Mouse (Mus musculus): ENCODE results near the gene Ap3b2. TPM values are rescaled to one million over a fixed set of nuclear protein-coding genes. Genes with fewer than 3 reads are reported as not detected.
A peak's percentile ranks its signal among the peaks of the same experiment; 100 is the strongest.

Ap3b2 gene
- 52.0 and 60.1 TPM in 2 replicates for polyA plus RNA-seq (2016; fragmentation: Nextera tagmentation; extraction: Ambion mirVana)

DNA sequence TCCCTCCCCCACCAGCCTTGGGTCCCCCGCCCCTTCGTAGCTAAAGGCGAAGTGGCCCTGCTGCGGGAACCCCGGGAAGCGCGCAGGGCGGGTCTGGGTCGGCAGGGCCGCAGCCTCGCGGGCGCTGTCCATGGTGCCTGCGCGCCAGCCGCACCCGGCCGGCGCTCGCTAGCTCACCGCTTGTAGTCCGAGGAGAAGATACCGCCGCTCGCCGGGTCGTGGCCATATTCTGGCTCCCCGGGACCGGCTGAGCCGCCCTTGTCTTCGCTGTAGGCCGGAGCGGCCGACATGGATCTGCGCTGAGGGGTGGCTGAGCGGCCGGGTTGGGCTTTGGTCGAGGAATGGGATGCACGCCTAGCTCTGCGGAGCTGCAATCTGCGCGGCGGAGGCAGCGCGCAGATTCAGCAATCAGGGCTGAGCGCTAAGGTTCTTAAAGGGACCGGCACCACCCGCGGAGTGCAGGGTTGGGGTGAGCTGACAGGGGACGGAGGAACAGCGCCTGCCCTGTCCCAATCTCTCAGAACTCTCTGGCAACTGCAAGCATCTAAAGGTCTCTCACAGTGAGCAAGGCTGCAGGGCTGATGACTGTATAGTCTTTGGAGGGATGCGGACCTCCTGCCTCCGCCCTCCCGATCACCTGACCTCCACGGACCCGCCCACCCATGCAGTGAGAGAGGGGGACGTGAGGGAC, at the start of gene Ap3b2:
Ap3b2 (minus strand) TSS at position 595 of the 691 bp plus-strand sequence.
- H3K9me3 ChIP-seq, result no peaks in the 10 kb centered on the region
- no peaks in the 10 kb centered on the region for H3K36me3 ChIP-seq (replicated peaks)
- peaks cover 32% of the 10 kb centered on the region for H3K4me1 ChIP-seq
- peak within 1 kb of the TSS; percentile 74 for H3K4me2 ChIP-seq
- peaks cover 28% of the 10 kb centered on the region for H3K27me3 ChIP-seq
- H3K27ac ChIP-seq, result peak within 1 kb of the TSS; percentile 96
- H3K9ac ChIP-seq, result peak within 1 kb of the TSS; percentile 79
- peak within 1 kb of the TSS; percentile 71 for H3K4me3 ChIP-seq (replicated peaks)
- under 1% methylated on average over 57 of the region's 57 CpGs for WGBS
- ATAC-seq (ENCODE audit: low FRiP score), result peak; percentile 94

DNA sequence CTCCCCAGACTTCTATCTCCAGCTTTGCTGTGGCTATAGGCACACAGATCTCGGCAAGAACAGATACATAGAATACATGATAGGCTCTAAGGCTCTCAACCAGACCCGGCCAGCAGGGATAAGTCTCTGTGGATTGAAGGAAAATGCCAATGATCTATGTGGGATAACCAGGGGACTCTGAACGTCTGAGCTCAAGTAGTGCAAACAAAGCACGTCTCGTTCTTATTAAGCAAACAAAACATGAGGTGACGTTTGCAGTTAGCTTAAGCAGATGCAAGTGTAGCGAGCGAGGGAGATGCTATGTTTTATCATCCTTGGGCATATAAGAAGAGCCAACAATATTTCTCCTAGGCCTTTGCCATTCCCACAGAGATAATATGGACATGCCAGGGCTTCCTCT, 49.2 kb upstream of the Ap3b2 start:
- WGBS, result 83% methylated on average over 8 of the region's 8 CpGs
- Histone ChIP-seq H3K4me3 (replicated peaks) (no peak overlapping the region), H3K4me1 (peaks cover 25% of the 10 kb centered on the region), H3K27ac (no peak overlapping the region), H3K27me3 (no peaks in the 10 kb centered on the region), H3K9me3 (no peaks in the 10 kb centered on the region), H3K36me3 (replicated peaks) (no peaks in the 10 kb centered on the region), H3K4me2 (no peak overlapping the region), H3K9ac (no peak overlapping the region)
- ATAC-seq (ENCODE audit: low FRiP score), result no peak

DNA sequence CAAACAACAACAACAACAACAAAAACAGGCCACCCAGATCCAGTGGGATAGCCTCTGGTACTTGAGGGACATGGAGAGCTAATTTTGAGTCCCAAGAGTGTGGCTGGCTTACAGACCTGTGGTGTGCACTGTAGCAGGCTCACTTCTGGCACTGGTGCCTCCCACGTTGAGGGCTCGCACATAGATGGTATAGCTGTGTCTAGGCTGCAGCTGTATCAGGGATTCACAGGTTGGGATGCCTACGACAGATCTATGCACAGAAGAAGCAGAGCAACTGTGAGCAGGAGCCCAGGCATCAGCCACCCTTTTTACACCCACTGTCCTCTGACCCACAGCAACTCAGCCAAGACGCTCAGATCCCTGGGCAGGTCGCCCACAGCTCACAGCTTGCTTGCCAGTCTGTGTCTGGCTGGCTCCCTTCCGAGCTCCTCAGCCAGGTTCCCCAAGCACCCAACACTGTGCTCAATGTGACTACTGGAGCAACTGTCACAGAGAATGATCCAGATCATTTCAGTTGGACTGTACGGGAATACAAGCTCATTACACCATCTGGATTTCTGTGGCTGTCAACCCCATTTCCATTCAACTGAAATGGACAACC, 48.3 kb upstream of the Ap3b2 start:
- H3K36me3 ChIP-seq (replicated peaks), result no peaks in the 10 kb centered on the region
- H3K9me3 ChIP-seq, result no peaks in the 10 kb centered on the region
- no peaks in the 10 kb centered on the region for H3K27me3 ChIP-seq
- ATAC-seq (ENCODE audit: low FRiP score), result no peak
- no peak overlapping the region for H3K27ac ChIP-seq
- 89% methylated on average over 7 of the region's 7 CpGs for WGBS
- peaks cover 26% of the 10 kb centered on the region for H3K4me1 ChIP-seq
- no peak overlapping the region for H3K4me2 ChIP-seq
- H3K4me3 ChIP-seq (replicated peaks), result no peak overlapping the region
- H3K9ac ChIP-seq, result no peak overlapping the region

DNA sequence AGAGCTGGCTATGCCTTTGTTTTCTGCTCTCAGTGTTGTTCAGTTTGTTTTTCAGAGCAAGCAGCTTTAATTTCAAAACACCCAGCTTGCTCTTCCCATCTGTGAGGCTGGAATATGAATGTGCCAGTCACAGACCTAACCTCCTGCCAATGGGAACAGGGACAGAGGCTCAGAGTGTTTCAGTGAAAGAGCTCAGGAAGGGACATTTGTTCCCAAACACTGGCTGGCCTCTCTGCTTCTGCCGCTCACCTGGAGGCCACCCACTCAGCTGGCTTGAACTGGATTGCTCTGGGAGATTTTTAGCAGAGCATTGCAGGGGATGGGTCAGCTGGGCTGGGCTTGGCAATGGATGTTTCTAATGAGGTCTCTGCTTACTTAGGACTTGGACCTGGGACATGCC, 47.3 kb upstream of the Ap3b2 start:
- H3K27ac ChIP-seq, result no peak overlapping the region

DNA sequence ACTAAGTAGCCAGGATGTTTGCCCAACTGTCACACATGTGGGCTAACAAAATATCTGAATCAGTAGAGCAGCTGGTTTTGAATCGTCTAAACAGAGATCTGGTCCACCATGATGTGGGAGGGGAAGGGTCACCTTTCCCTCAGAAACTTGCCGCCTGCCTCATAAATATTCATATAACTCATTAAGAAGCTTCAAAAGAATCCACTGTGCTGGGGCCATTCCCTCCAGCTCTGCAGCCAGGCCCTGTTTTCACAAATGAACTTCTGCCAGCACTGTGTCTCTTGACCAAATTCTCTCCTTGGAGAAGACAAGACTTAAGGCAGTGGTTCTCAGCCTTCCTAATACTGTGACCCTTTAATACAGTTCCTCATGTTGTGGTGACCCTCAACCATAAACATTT, 45.8 kb upstream of the Ap3b2 start:
- Histone ChIP-seq H3K4me3 (replicated peaks) (no peak overlapping the region), H3K4me1 (peaks cover 26% of the 10 kb centered on the region), H3K9ac (no peak overlapping the region), H3K27me3 (no peaks in the 10 kb centered on the region), H3K4me2 (no peak overlapping the region), H3K9me3 (no peaks in the 10 kb centered on the region), H3K36me3 (replicated peaks) (peaks cover 18% of the 10 kb centered on the region), H3K27ac (peak overlapping the region; percentile 46; the same call in 1 of the 2 replicates)
- WGBS, result 4% methylated on average over 2 of the region's 2 CpGs
- peak; percentile 67 for ATAC-seq (ENCODE audit: low FRiP score)

More for the DNA sequence above, 47.3 kb upstream of the Ap3b2 start:
- no peaks in the 10 kb centered on the region for H3K9me3 ChIP-seq
- H3K27me3 ChIP-seq, result no peaks in the 10 kb centered on the region
- no peak overlapping the region for H3K4me3 ChIP-seq (replicated peaks)
- no peak overlapping the region for H3K4me2 ChIP-seq
- 67% methylated on average over 1 of the region's 1 CpGs for WGBS
- peaks cover 5% of the 10 kb centered on the region; the same call in 1 of the 2 replicates for H3K36me3 ChIP-seq (replicated peaks)
- peaks cover 26% of the 10 kb centered on the region for H3K4me1 ChIP-seq
- no peak overlapping the region for H3K9ac ChIP-seq
- ATAC-seq (ENCODE audit: low FRiP score), result no peak

DNA sequence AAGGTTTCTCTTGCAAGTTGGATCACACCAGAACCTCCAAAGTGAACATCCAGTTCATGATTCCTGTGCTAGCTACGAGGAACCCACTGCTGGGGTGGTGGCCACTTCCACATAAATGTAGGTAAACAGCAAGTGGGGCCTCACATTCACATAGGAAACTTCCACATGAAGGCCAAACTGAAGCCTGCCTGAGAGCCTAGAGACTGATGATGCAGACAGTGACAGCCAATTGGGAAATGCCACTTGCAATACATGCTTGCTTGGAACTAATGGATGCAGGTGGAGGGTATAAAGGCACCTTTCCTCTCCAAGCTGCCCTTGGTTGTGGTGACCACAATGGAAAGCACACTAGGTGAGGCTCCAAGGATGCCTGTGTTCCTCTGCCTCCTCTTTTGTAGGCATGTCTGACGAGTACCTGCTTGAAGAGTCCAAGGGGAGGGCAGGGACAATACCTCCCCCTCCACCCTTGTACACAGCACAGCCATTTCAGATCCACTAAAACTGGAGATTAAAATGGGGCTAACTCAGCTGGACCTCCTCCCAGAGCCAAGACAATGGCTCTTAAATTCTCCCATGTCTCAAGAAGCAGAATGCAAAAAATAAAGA, 44.4 kb upstream of the Ap3b2 start:
- Histone ChIP-seq H3K4me1 (peaks cover 26% of the 10 kb centered on the region), H3K36me3 (replicated peaks) (peaks cover 32% of the 10 kb centered on the region), H3K4me3 (replicated peaks) (no peak overlapping the region), H3K4me2 (no peak overlapping the region), H3K9ac (no peak overlapping the region), H3K27me3 (no peaks in the 10 kb centered on the region), H3K27ac (no peak overlapping the region), H3K9me3 (peaks cover 7% of the 10 kb centered on the region; the same call in 1 of the 2 replicates)
- WGBS, result 65% methylated on average over 2 of the region's 2 CpGs
- no peak for ATAC-seq (ENCODE audit: low FRiP score)

DNA sequence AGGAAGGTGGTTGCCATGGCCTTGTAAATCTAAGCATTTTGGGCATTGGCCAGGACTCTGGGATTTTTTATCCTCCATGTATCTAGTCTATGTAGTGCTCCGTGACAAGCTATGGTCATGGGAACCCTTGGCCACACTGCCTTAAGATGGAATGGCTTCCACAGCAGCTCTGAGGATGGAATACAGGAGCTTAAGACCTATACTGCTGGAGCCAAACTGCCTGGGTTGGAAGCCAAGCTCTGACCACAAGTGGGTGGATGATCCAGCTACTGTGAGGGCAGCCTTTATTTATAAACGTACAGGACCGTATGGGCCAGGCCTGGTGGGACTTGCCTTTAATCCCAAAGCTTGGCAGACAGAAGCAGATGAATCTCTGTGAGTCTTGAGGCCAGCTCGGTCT, 42.8 kb upstream of the Ap3b2 start:
- H3K4me1 ChIP-seq, result peaks cover 26% of the 10 kb centered on the region
- H3K9me3 ChIP-seq, result peaks cover 7% of the 10 kb centered on the region; the same call in 1 of the 2 replicates
- no peaks in the 10 kb centered on the region for H3K27me3 ChIP-seq
- no peak overlapping the region for H3K4me2 ChIP-seq
- no peak overlapping the region for H3K4me3 ChIP-seq (replicated peaks)
- no peak for ATAC-seq (ENCODE audit: low FRiP score)
- WGBS, result 95% methylated on average over 4 of the region's 4 CpGs
- no peak overlapping the region for H3K27ac ChIP-seq
- no peak overlapping the region for H3K9ac ChIP-seq
- peaks cover 49% of the 10 kb centered on the region for H3K36me3 ChIP-seq (replicated peaks)

DNA sequence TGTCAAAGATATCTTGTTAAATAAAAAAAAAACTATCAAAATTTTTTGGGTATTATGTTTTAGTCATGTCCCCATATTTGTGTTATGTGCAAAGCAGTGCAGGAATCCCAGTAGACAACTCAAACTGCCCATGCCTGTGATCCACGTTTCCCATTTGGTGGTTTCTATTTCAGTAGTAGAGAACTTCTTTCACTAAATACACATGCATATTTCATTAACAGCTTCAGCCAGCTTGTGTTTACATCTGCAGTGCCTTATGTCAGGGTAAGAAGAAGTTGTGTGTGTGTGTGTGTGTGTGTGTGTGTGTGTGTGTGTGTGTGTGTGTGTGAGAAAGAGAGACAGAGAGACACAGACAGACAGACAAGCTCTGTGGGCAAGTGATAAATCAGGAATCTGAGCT, 37.7 kb upstream of the Ap3b2 start:
- H3K4me3 ChIP-seq (replicated peaks), result no peak overlapping the region
- no peak for ATAC-seq (ENCODE audit: low FRiP score)
- peaks cover 7% of the 10 kb centered on the region; the same call in 1 of the 2 replicates for H3K9me3 ChIP-seq
- 94% methylated on average over 1 of the region's 1 CpGs for WGBS
- H3K27ac ChIP-seq, result no peak overlapping the region
- H3K9ac ChIP-seq, result no peak overlapping the region
- no peaks in the 10 kb centered on the region for H3K4me1 ChIP-seq
- peaks cover 88% of the 10 kb centered on the region for H3K36me3 ChIP-seq (replicated peaks)
- no peaks in the 10 kb centered on the region for H3K27me3 ChIP-seq
- H3K4me2 ChIP-seq, result no peak overlapping the region

DNA sequence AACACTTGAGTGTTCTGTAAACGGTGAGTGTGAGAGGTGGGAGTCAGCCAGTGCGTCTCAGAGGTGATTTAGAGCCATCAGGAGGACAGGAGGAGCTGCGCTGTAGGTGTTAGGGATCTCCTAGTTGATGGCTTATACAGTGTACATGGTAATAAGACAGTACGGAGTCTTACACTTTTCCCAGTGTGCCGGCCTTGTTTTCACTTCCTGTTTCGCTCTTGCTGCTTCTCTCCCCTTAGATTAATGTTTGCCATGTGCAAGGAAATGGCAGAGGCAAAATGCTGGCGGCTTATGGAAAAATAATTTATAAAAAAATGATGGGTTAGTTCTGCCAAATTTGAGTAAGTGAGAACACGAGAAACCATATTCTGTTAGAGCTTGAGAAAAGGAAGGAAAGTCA, 35.2 kb upstream of the Ap3b2 start:
- H3K4me2 ChIP-seq, result no peak overlapping the region
- H3K36me3 ChIP-seq (replicated peaks), result peaks cover 77% of the 10 kb centered on the region
- H3K9me3 ChIP-seq, result 0 out of 2 replicates have a peak, but pooled peaks cover 4% of the 10 kb centered on the region
- H3K4me3 ChIP-seq (replicated peaks), result no peak overlapping the region
- no peak overlapping the region for H3K27ac ChIP-seq
- no peak for ATAC-seq (ENCODE audit: low FRiP score)
- H3K4me1 ChIP-seq, result peaks cover 14% of the 10 kb centered on the region
- no peaks in the 10 kb centered on the region for H3K27me3 ChIP-seq
- 97% methylated on average over 8 of the region's 8 CpGs for WGBS
- no peak overlapping the region for H3K9ac ChIP-seq

DNA sequence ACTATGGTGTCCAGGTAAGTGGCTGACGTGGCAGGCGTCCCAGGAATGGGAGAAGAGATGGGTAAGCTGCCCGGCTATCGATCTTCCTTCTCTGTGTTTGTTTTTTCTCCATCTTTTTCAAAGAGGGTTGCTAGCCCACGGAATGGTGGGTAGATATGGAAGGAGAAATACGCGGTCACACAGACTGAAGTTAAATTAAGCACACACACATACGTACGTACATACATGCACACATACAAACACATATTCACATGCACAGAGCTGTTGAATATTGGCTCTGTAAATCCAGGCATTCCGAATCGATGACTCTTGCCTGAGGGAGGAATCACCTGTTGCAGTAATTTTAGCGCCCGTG, 29.9 kb upstream of the Ap3b2 start:
- no peaks in the 10 kb centered on the region for H3K9me3 ChIP-seq
- no peaks in the 10 kb centered on the region for H3K27me3 ChIP-seq
- peak overlapping the region; percentile 76 for H3K4me2 ChIP-seq
- no peak; the same call in 1 of the 2 replicates for ATAC-seq (ENCODE audit: low FRiP score)
- peaks cover 22% of the 10 kb centered on the region for H3K4me1 ChIP-seq
- peak overlapping the region; percentile 62 for H3K4me3 ChIP-seq (replicated peaks)
- peak overlapping the region; percentile 72 for H3K9ac ChIP-seq
- H3K27ac ChIP-seq, result peak overlapping the region; percentile 94
- 16% methylated on average over 13 of the region's 13 CpGs for WGBS
- peaks cover 29% of the 10 kb centered on the region for H3K36me3 ChIP-seq (replicated peaks)

DNA sequence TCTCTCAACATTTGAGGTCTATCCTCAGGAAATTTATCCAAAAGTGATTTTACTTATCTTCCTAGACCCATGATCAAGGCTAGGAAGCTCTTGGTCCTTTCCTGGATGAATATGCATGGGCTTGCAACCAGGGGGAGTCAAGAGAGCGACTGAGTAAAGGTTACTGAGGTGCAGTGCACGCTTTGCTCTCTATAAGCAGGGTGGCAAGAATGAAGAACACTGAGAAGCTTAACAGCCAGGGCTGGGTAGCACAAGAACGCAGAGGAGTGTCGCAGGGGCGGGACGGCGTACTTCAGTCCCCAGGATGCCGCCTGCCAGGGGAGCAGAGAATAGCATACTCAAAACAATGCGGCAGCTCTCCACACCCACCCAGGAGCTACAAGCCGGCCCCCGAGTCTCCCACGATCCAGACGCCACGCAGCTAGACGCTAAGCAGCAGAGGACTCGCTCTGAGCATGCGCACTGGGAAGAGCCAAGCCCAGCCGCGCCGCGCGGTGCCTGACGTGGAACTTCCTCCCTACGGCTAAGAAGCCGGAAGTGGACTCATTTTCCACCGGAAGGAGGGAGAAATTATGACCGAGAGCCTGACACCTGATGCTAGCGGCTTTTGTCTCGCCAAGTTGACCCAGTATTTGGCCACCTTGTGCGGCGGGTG, 29.4 kb upstream of the Ap3b2 start:
- peak overlapping the region; percentile 76 for H3K4me2 ChIP-seq
- H3K4me1 ChIP-seq, result peaks cover 22% of the 10 kb centered on the region
- peaks cover 24% of the 10 kb centered on the region for H3K36me3 ChIP-seq (replicated peaks)
- H3K4me3 ChIP-seq (replicated peaks), result peak overlapping the region; percentile 62
- 0% methylated on average over 31 of the region's 31 CpGs for WGBS
- H3K9ac ChIP-seq, result peak overlapping the region; percentile 72
- no peaks in the 10 kb centered on the region for H3K27me3 ChIP-seq
- H3K9me3 ChIP-seq, result no peaks in the 10 kb centered on the region
- peak; percentile 97 for ATAC-seq (ENCODE audit: low FRiP score)
- H3K27ac ChIP-seq, result peak overlapping the region; percentile 94

Measured in forebrain, embryonic 12.5 days (tissue).